Mouse (Mus musculus): ENCODE measurements at regions not wholly inside any gene's neighbourhood (a gene's known extent, or its start where the extent isn't known, plus 50 kb on each side); places are given as distances from the start of the nearest gene placed in this dataset.
"Not testable (repeated sequence)": the region's sequence is repeated elsewhere in the genome, so short reads cannot be mapped to it uniquely, and the experiment has no call there.

DNA sequence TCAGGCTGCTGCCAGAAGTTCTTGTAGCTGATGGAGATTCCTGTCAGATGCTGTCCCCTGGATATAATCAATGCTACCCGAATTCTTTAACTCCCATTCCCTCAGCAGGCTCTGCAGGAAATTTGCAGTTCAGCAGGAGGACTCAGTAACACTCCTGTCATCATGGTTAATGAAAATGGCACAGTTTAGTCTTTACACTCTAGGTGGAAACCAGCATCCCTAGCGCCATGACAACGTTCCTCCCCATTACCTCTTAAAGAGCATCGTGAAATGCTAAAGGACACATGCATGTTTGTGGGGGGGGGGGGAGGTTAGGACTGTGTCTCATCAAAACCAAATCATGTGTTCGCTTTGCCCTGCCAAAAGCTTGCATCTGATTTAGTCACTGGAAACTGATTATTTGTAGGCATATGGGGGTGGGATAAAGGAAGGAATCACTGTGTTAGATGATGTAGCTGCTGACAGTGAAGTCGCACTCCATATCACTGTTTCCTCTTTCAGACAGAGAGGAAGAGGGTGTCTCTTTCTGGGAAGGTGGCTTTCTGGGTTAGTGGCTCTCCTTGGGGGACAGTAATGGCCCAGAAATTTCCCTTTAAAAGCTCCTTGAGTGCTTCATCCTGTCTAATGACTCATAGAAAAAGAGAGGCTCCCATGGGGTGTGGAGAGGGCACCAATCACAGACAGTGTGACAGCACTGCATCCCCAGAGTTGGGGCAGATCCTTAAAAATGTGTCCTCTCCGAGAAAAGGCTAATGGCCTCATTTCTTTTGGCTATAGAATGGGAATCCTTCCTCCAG is 351.5 kb downstream of the Plekhb2 start:
- H3K27ac ChIP-seq: no peak overlapping the region
- H3K4me1 ChIP-seq: no peaks in the 10 kb centered on the region
- no peaks in the 10 kb centered on the region for H3K36me3 ChIP-seq (replicated peaks)
- 77% methylated on average over 7 of the region's 7 CpGs for WGBS
- H3K27me3 ChIP-seq (replicated peaks): no peaks in the 10 kb centered on the region
- no peak overlapping the region for H3K4me2 ChIP-seq
- H3K9me3 ChIP-seq: no peaks in the 10 kb centered on the region
- H3K9ac ChIP-seq: no peak overlapping the region
- no peak for ATAC-seq (replicated peaks)
- H3K4me3 ChIP-seq: no peak overlapping the region

DNA sequence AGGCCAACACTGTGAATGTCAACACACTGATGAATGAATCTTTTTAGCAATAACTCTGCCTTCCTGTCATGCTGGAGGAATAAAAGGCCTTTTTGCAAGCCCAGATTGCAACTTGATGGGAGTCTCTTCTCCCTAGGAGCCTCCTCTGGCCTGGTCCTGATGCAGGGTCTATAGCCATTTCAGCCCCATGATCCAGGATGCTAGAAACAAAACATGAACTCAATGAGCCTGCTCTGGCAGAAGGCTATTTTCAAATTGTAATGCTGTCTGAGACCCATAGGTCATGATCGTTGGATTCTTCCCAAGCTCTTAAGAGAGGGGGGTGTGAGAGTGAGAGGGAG is 352.1 kb downstream of the Plekhb2 start:
- Histone ChIP-seq H3K9me3 (no peaks in the 10 kb centered on the region), H3K36me3 (replicated peaks) (no peaks in the 10 kb centered on the region), H3K9ac (no peak overlapping the region), H3K4me3 (no peak overlapping the region), H3K4me2 (no peak overlapping the region), H3K4me1 (no peaks in the 10 kb centered on the region), H3K27me3 (replicated peaks) (no peaks in the 10 kb centered on the region), H3K27ac (no peak overlapping the region)
- WGBS: 91% methylated on average over 1 of the region's 1 CpGs
- ATAC-seq (replicated peaks): no peak

DNA sequence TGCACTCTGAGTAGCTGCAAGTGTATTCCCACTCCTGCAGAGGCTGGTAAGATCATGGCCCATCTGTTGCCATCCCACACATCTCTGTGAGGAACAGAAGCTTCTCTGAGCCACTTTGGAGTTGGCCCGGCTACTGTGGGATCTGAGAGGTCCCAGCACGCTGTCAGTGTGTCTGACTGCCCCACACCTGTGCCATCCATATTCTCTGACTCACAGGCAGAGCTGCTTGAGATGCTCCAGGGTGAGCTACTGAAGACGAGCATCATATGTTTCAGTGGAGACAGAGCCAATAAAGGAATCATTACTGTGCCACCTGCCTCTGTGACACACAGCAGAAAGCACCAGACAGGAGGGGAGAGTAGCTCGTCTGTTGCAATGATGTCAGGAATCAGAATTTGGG is 352.8 kb downstream of the Plekhb2 start:
- H3K4me2 ChIP-seq: no peak overlapping the region
- H3K9ac ChIP-seq: no peak overlapping the region
- H3K4me3 ChIP-seq: no peak overlapping the region
- ATAC-seq (replicated peaks): no peak
- H3K9me3 ChIP-seq: no peaks in the 10 kb centered on the region
- H3K36me3 ChIP-seq (replicated peaks): no peaks in the 10 kb centered on the region
- 78% methylated on average over 4 of the region's 4 CpGs for WGBS
- no peaks in the 10 kb centered on the region for H3K4me1 ChIP-seq
- no peak overlapping the region for H3K27ac ChIP-seq
- H3K27me3 ChIP-seq (replicated peaks): no peaks in the 10 kb centered on the region

DNA sequence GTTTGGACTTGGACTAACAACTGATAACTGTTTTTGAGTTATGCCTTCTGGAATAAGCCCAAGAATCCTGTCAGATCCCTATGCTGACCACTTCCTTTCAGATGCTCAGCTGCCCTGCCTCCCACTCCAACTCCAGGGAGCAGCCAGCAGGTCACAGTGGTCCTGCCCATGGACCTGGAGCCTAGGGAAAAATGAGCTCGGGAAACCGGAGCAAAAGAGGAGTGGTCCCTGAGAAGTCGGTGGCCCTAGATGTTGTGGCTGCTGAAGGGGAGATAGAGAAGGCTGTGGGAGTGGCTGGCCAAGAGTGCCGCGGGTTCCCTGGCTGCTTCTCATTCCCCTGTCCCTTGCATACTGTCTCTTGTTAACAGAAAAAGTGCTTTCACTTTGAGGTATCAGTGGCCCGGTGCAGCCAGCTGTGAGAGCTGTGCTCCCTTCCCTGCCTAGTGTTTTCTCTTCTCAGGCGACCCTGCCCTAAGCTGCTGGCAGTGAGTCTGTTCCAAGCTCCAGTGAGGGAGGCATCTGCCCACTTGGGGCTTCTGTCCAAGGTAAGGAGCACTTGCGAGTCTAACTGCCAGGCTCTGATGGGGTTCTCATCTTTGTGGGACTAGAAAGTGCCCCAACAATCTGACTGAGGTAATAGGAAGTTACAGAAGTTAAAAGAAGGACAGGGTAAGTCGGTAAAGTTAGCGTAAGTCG is 357.2 kb downstream of the Plekhb2 start:
- no peak overlapping the region for H3K4me2 ChIP-seq
- H3K9me3 ChIP-seq: no peaks in the 10 kb centered on the region
- no peak overlapping the region for H3K27ac ChIP-seq
- no peaks in the 10 kb centered on the region for H3K36me3 ChIP-seq (replicated peaks)
- H3K4me3 ChIP-seq: no peak overlapping the region
- H3K4me1 ChIP-seq: no peaks in the 10 kb centered on the region
- no peak for ATAC-seq (replicated peaks)
- WGBS: 82% methylated on average over 11 of the region's 11 CpGs
- H3K9ac ChIP-seq: no peak overlapping the region
- H3K27me3 ChIP-seq (replicated peaks): no peaks in the 10 kb centered on the region

DNA sequence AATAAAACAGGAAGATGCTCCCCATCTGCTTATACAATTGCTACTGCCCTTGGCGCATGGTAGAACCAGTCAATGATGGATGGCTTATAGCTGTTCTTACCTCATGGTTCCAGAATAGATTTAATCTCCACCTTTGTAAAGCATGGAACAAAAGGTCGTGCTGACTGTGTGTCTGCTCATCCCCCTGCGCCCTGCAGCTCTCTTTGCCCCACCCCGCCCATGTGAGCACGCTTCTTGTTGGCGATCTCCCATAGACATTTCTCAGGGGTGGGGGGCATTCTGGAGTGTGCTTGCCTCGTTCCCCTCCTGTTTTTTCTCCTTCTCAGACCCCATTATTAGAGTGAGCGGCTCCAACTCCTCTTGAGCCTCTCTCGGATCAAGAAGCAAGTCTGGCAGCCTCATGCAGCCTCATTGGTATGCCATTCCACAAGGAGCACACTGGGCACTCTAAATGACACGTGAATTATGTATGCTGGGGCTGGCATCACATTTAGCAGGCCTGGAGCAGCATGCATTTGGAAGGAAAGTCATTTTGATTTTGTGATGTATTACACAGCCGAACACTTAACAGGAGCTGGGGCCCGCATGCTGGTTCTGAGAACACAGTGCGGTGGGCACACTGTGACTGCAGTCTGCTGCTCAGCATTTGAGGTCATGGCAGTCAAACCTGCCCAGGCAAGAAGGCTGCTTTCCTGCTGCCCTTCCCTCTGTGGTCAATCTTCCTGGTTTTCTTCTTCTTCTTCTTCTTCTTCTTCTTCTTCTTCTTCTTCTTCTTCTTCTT is 362.5 kb downstream of the Plekhb2 start:
- ATAC-seq (replicated peaks): peak; percentile 87
- Histone ChIP-seq H3K36me3 (replicated peaks) (no peaks in the 10 kb centered on the region), H3K27ac (no peak overlapping the region), H3K27me3 (replicated peaks) (no peaks in the 10 kb centered on the region), H3K4me3 (no peak overlapping the region), H3K4me1 (no peaks in the 10 kb centered on the region), H3K9me3 (no peaks in the 10 kb centered on the region), H3K4me2 (no peak overlapping the region), H3K9ac (no peak overlapping the region)
- WGBS: 56% methylated on average over 13 of the region's 13 CpGs

DNA sequence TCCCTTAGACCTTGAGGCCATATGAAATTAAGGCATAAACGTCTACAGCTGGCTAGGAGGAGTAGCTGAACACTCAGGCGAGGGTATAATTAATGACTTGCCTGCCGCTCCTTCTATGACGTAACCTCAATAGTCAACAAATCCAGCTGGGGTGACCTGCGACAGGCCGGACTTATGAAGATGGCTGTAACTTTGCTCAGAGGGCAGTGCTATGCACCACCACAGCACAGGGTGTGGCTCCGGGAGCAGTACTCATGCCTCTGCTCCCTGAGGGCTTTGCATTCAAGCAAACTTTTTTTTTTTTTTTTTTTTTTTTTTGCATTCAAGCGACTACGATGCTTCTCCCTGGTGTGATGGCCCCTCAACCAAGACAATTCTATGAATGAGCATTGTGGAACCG is 364.1 kb downstream of the Plekhb2 start:
- Histone ChIP-seq H3K27ac (no peak overlapping the region), H3K4me2 (no peak overlapping the region), H3K4me1 (no peaks in the 10 kb centered on the region), H3K9ac (no peak overlapping the region), H3K27me3 (replicated peaks) (no peaks in the 10 kb centered on the region), H3K9me3 (no peaks in the 10 kb centered on the region), H3K4me3 (no peak overlapping the region), H3K36me3 (replicated peaks) (no peaks in the 10 kb centered on the region)
- no peak for ATAC-seq (replicated peaks)
- 84% methylated on average over 10 of the region's 10 CpGs for WGBS

DNA sequence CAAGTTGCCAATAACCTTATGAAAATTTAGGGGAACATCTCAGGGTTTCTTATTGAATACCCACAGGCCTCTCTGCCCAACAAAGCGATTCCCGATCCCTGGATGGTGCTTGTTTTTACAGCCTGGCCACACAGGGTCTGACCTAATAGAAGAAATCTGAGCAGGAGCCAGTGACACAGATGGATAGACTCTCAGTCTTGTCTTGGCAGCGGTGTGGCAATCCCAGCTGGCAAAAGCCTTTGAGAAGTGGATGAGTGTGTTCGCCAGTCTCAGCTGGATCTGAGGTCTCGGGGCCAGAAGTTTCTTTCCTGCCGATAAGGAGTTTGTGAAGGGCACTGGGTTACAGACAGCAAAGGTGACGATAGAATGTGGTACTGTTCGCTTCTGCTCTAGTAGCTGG is 366.6 kb downstream of the Plekhb2 start:
- Histone ChIP-seq H3K36me3 (replicated peaks) (no peaks in the 10 kb centered on the region), H3K27ac (no peak overlapping the region), H3K4me1 (no peaks in the 10 kb centered on the region), H3K9me3 (no peaks in the 10 kb centered on the region), H3K4me3 (no peak overlapping the region), H3K27me3 (replicated peaks) (no peaks in the 10 kb centered on the region), H3K9ac (no peak overlapping the region), H3K4me2 (no peak overlapping the region)
- ATAC-seq (replicated peaks): no peak
- WGBS: 92% methylated on average over 8 of the region's 8 CpGs

DNA sequence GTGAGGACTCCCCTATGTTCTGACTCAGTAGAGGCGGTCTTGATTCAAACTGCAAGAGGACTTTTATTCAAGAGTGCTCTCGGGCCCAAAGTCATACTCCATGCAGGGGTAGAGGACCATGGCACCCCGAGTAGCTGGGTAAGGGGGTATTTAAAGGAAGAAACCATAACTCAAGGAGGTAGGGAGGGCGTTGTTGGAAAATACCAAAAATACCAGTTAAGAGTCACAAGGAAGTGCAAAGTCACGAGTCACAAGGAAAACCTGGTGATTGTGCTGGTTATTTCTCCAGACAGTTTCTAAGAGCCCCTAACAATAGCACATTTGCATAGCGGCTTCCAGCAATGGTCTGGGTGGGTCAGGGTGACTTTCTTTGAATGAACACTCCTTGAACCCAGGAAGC is 370.4 kb downstream of the Plekhb2 start:
- H3K9me3 ChIP-seq; H3K27me3 ChIP-seq (replicated peaks); H3K4me1 ChIP-seq; H3K36me3 ChIP-seq (replicated peaks); H3K4me3 ChIP-seq; H3K9ac ChIP-seq; H3K4me2 ChIP-seq; H3K27ac ChIP-seq; ATAC-seq (replicated peaks): not testable (repeated sequence)
- WGBS: 86% methylated on average over 6 of the region's 6 CpGs

DNA sequence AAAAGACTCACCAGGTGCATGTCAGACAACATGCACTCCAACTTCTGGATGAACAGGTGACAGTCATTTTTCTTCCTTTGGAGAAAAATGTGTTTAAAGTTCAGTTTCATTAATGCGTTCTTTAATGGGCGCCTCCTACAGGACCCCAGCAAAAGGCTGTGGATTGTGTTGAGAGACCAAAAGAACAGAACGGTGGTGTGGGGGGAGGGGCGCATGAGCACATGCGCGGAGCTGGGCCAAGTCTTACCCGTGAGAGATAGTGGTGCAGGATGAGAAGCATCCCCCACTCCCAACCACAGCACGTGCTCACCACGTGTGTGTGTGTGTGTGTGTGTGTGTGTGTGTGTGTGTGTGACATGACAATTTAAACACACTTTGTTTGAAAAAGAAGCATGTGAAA is 371.0 kb downstream of the Plekhb2 start:
- Histone ChIP-seq H3K4me1 (no peaks in the 10 kb centered on the region), H3K36me3 (replicated peaks) (no peaks in the 10 kb centered on the region), H3K27me3 (replicated peaks) (no peaks in the 10 kb centered on the region), H3K9ac (no peak overlapping the region), H3K9me3 (no peaks in the 10 kb centered on the region), H3K4me2 (no peak overlapping the region), H3K4me3 (no peak overlapping the region), H3K27ac (no peak overlapping the region)
- WGBS: 86% methylated on average over 9 of the region's 9 CpGs
- ATAC-seq (replicated peaks): no peak

DNA sequence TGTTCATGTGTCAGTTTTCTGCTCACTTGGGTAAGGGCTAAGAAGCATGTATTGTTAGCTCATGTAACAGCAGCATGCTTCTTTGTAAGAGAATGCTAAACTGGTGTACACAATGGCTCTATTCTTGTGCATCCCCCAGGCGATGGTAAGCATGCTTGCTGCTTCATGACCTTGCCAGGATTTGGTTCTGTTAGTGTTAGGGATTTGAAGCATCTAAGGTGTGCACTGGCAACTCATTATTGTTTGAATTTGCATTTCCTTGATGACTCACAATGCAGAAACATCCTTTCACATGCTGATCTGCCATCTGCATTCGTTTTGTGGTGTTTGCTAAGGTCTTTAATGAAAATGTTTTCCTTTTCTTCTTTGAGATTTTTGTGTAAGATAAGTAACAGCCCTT is 382.8 kb downstream of the Plekhb2 start:
- no peak overlapping the region for H3K4me2 ChIP-seq
- no peak for ATAC-seq (replicated peaks)
- H3K27ac ChIP-seq: no peak overlapping the region
- no peaks in the 10 kb centered on the region for H3K9me3 ChIP-seq
- no peaks in the 10 kb centered on the region for H3K36me3 ChIP-seq (replicated peaks)
- no peak overlapping the region for H3K4me3 ChIP-seq
- H3K4me1 ChIP-seq: 0 out of 2 replicates have a peak, but pooled peaks cover 4% of the 10 kb centered on the region
- H3K27me3 ChIP-seq (replicated peaks): no peaks in the 10 kb centered on the region
- WGBS: 14% methylated on average over 2 of the region's 2 CpGs
- H3K9ac ChIP-seq: no peak overlapping the region

DNA sequence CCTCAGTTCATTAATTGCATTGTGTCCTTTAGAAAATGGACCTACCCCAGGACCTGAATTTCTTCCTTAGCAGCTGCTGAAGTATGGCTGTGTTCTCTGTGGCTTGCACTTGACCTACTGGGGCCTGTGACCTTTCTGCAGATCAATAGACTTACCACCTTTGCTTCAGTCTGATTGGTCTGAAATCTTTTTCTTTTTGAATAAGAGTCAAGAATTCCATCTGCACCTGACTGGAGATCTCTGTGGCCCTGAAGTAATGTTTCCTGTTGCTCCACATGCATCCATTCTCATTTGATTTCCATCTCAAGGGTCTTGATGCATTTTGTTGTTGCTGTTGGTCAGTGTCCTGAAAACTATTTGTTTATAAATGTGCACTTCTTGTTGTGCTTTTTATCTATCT is 388.4 kb downstream of the Plekhb2 start:
- H3K9ac ChIP-seq: no peak overlapping the region
- no peak overlapping the region for H3K27ac ChIP-seq
- no peaks in the 10 kb centered on the region for H3K9me3 ChIP-seq
- H3K4me2 ChIP-seq: no peak overlapping the region
- peaks cover 11% of the 10 kb centered on the region for H3K4me1 ChIP-seq
- no peak for ATAC-seq (replicated peaks)
- no peaks in the 10 kb centered on the region for H3K36me3 ChIP-seq (replicated peaks)
- no peak overlapping the region for H3K4me3 ChIP-seq
- no peaks in the 10 kb centered on the region for H3K27me3 ChIP-seq (replicated peaks)

DNA sequence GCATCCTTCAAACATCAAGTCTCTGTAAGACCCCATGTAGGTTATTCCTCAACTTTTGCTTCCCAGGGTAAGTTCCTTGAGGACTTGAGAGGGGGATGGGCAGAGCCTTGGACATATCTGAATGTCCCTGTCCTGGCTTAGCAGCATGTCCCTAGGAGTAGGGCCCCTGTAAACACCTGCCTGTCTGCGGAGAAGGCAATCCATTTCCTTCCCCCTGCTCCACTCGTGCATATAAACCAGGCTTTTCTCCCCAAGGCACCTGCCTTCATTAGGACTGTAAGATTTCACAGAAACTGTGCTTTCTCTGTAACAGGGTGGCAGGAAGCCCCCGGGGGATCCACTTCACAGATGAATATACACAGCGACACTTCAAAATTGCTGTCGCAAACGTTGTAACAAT is 393.1 kb downstream of the Plekhb2 start:
- no peaks in the 10 kb centered on the region for H3K36me3 ChIP-seq (replicated peaks)
- no peaks in the 10 kb centered on the region for H3K27me3 ChIP-seq (replicated peaks)
- 0 out of 2 replicates have a peak overlapping the region, but pooled peaks have one; percentile 5 for H3K9ac ChIP-seq
- H3K9me3 ChIP-seq: no peaks in the 10 kb centered on the region
- peaks cover 17% of the 10 kb centered on the region for H3K4me1 ChIP-seq
- peak overlapping the region; percentile 3; the same call in 1 of the 2 replicates for H3K4me3 ChIP-seq
- H3K4me2 ChIP-seq: peak overlapping the region; percentile 43
- peak; percentile 83 for ATAC-seq (replicated peaks)
- H3K27ac ChIP-seq: peak overlapping the region; percentile 72
- WGBS: 32% methylated on average over 6 of the region's 6 CpGs
